Mouse (Mus musculus) intestine, embryonic 16.5 days (tissue): Measurements from ENCODE around the gene Hpse2. TPM values are rescaled to one million over a fixed set of nuclear protein-coding genes. Genes with fewer than 3 reads are reported as not detected.

ENCODE experiments used
- ATAC-seq: fragments of 200-750 bp; cut with Nextera tagmentation; 2 replicates; pipeline ENCODE4 v1.8.0; 2017; ENCODE audit warnings: moderate TSS enrichment, moderate library complexity
- H3K27ac ChIP-seq: fragments of 300-500 bp; sonication (generic); 2 replicates; pipeline ENCODE4 v1.5.1; 2014; ENCODE audit warnings: mild to moderate bottlenecking, low read length
- H3K27me3 ChIP-seq: fragments of 300-500 bp; sonication (generic); replicated peaks from 2 replicates; pipeline ENCODE4 v1.6.1; 2014; ENCODE audit warnings: low read length, control low read depth, mixed read lengths; ENCODE audit not compliant: control insufficient read depth, insufficient read depth
- H3K36me3 ChIP-seq: fragments of 300-500 bp; sonication (generic); 2 replicates; pipeline ENCODE4 v1.6.1; 2014; ENCODE audit warnings: low read length, control low read depth; ENCODE audit not compliant: control insufficient read depth, insufficient read depth
- H3K4me1 ChIP-seq: fragments of 300-500 bp; sonication (generic); 2 replicates; pipeline ENCODE4 v1.6.1; 2014; ENCODE audit warnings: low read length, control low read depth, mixed read lengths; ENCODE audit not compliant: control insufficient read depth, insufficient read depth
- H3K4me2 ChIP-seq: fragments of 300-500 bp; sonication (generic); 2 replicates; pipeline ENCODE4 v1.6.1; 2014; ENCODE audit warnings: low read depth, low read length, control low read depth
- H3K4me3 ChIP-seq: fragments of 300-500 bp; sonication (generic); 2 replicates; pipeline ENCODE4 v1.5.1; 2014; ENCODE audit warnings: mild to moderate bottlenecking, low read length
- H3K9ac ChIP-seq: fragments of 300-500 bp; sonication (generic); 2 replicates; pipeline ENCODE4 v1.6.1; 2014; ENCODE audit warnings: low read depth, low read length
- H3K9me3 ChIP-seq: fragments of 300-500 bp; sonication (generic); 2 replicates; pipeline ENCODE4 v1.6.1; 2016; ENCODE audit warnings: low read length, control low read depth; ENCODE audit not compliant: control insufficient read depth
- WGBS: fragments of 180-500 bp; shearing (Covaris S2); extraction: QIAGEN DNeasy Blood & Tissue Kit; methylation state at CpG from one replicate; pipeline ENCODE4 v1.1.7; 2014; 5-methylcytosine and 5-hydroxymethylcytosine counted together
- polyA plus RNA-seq: library from polyadenylated mRNA; unstranded; fragments of >200 nt; fragmentation: Nextera tagmentation; extraction: Ambion mirVana; gene quantifications from 2 replicates; pipeline ENCODE4 v1.2.1, GENCODE M21; 2015

Gene Hpse2
- polyA plus RNA-seq, 1 experiment from 2014 or later, result 14.1 TPM

DNA sequence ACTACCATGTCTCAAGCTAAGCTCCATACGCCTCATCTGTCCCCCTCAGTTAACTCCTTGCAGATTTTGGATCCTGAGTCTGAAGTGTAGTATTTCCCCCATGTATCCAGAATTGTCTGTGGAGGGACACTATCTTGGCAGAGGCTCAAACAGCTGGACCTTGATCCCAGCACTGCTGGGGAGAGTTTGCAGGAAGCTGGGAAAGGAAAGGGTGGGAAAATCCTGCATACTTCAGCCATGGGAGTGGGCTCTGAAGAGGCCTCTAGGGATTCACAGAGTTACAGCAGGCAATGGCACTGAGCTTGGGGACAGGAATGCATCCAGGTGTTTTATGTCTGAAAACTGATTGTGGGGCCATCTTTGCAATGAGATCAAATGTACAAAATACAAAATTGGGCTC is 450.6 kb downstream of the Hpse2 start:
- ATAC-seq, result peak; percentile 77
- 70% methylated on average over 1 of the region's 1 CpGs for WGBS

GRCm38 (mm10) chr19:42936661-42937193 is 451.4 kb downstream of the Hpse2 start:
- Histone ChIP-seq H3K9ac (no peak overlapping the region; the same call in 1 of the 2 replicates), H3K4me2 (no peak overlapping the region), H3K4me3 (no peak overlapping the region), H3K4me1 (peaks cover 12% of the 10 kb centered on the region), H3K27me3 (no peaks in the 10 kb centered on the region), H3K36me3 (no peaks in the 10 kb centered on the region), H3K27ac (peak overlapping the region; percentile 77), H3K9me3 (no peaks in the 10 kb centered on the region)
- 13% methylated on average over 9 of the region's 9 CpGs for WGBS
- ATAC-seq, result no peak

More for the DNA sequence above, 450.6 kb downstream of the Hpse2 start:
- H3K27ac ChIP-seq, result peak overlapping the region; percentile 63
- no peak overlapping the region for H3K4me3 ChIP-seq
- no peak overlapping the region for H3K4me2 ChIP-seq
- no peak overlapping the region for H3K9ac ChIP-seq
- peaks cover 12% of the 10 kb centered on the region for H3K4me1 ChIP-seq
- H3K36me3 ChIP-seq, result no peaks in the 10 kb centered on the region; the same call in 1 of the 2 replicates
- no peaks in the 10 kb centered on the region; the same call in 1 of the 2 replicates for H3K9me3 ChIP-seq
- H3K27me3 ChIP-seq, result no peaks in the 10 kb centered on the region

GRCm38 (mm10) chr19:42929702-42930101 is 458.5 kb downstream of the Hpse2 start:
- no peak for ATAC-seq
- Histone ChIP-seq H3K9me3 (no peaks in the 10 kb centered on the region), H3K9ac (no peak overlapping the region), H3K4me1 (no peaks in the 10 kb centered on the region), H3K36me3 (no peaks in the 10 kb centered on the region), H3K4me3 (no peak overlapping the region), H3K27ac (no peak overlapping the region), H3K27me3 (no peaks in the 10 kb centered on the region), H3K4me2 (no peak overlapping the region)
- WGBS, result 43% methylated on average over 3 of the region's 3 CpGs

- Histone ChIP-seq H3K4me1 (no peaks in the 10 kb centered on the region), H3K36me3 (no peaks in the 10 kb centered on the region), H3K4me2 (no peak overlapping the region), H3K9me3 (no peaks in the 10 kb centered on the region), H3K9ac (no peak overlapping the region), H3K27me3 (no peaks in the 10 kb centered on the region), H3K27ac (no peak overlapping the region), H3K4me3 (no peak overlapping the region)
- ATAC-seq, result no peak
- WGBS, result 77% methylated on average over 2 of the region's 2 CpGs
Measured at GRCm38 (mm10) chr19:42928271-42928670, 459.9 kb downstream of the Hpse2 start.

DNA sequence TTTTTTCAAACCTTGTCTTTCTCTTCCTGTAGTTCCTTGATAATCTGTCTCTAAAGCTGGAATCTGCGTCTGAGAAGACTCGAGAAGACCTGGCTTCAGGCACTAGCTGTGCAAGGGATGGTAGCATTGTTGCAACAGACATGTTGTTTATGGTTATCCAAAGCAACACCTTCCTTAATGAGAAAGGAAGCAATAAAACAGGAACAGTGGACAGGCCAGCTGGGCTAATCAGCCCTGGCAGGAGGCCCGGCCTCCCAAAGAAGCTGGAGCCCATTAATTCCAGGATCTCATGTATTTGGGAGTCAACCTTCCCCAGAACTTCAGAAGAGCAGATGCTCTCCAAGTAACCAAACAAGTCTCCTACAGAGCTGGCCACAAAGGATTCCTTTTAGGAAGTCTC is 465.5 kb downstream of the Hpse2 start:
- H3K27me3 ChIP-seq, result no peaks in the 10 kb centered on the region

GRCm38 (mm10) chr19:42913703-42914102 is 474.5 kb downstream of the Hpse2 start:
- no peak overlapping the region for H3K9ac ChIP-seq
- H3K4me2 ChIP-seq, result no peak overlapping the region
- H3K4me3 ChIP-seq, result no peak overlapping the region
- no peak overlapping the region for H3K27ac ChIP-seq
- ATAC-seq, result no peak
- H3K36me3 ChIP-seq, result no peaks in the 10 kb centered on the region
- H3K9me3 ChIP-seq, result no peaks in the 10 kb centered on the region
- 73% methylated on average over 5 of the region's 5 CpGs for WGBS
- no peaks in the 10 kb centered on the region for H3K27me3 ChIP-seq
- H3K4me1 ChIP-seq, result no peaks in the 10 kb centered on the region

More for the DNA sequence above, 465.5 kb downstream of the Hpse2 start:
- H3K4me1 ChIP-seq, result no peaks in the 10 kb centered on the region
- WGBS, result 53% methylated on average over 3 of the region's 3 CpGs
- no peak overlapping the region for H3K4me3 ChIP-seq
- ATAC-seq, result no peak
- H3K27ac ChIP-seq, result peak overlapping the region; percentile 38; the same call in 1 of the 2 replicates
- no peak overlapping the region for H3K9ac ChIP-seq
- no peaks in the 10 kb centered on the region for H3K36me3 ChIP-seq
- H3K9me3 ChIP-seq, result no peaks in the 10 kb centered on the region
- no peak overlapping the region for H3K4me2 ChIP-seq

GRCm38 (mm10) chr19:42909719-42910118 is 478.4 kb downstream of the Hpse2 start:
- no peak for ATAC-seq
- 0 out of 2 replicates have a peak, but pooled peaks cover 1% of the 10 kb centered on the region for H3K4me1 ChIP-seq
- no peaks in the 10 kb centered on the region for H3K36me3 ChIP-seq
- no peak overlapping the region for H3K4me2 ChIP-seq
- H3K9me3 ChIP-seq, result no peaks in the 10 kb centered on the region
- no peak overlapping the region for H3K9ac ChIP-seq
- H3K27me3 ChIP-seq, result no peaks in the 10 kb centered on the region
- H3K4me3 ChIP-seq, result no peak overlapping the region
- H3K27ac ChIP-seq, result no peak overlapping the region
- WGBS, result 79% methylated on average over 4 of the region's 4 CpGs

DNA sequence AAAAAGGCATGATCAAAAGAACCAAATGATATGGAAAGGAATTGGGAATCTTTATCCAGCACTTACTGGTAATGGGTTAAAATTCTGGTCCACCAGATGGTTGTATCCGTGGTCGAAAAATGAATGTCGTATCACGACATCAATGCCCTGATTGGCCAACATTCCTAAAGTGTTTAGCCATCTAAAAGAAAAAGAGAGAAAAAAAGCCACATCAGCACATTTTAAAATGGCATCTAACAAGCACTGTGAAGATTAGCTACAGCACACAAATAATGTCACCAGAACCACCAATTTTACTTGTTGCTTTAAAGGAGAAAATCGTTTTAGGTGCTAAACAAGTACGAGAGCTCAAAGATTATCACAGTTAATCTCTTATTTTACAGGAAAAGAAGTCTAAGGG is 479.6 kb downstream of the Hpse2 start:
- Histone ChIP-seq H3K27me3 (no peaks in the 10 kb centered on the region), H3K9me3 (no peaks in the 10 kb centered on the region), H3K36me3 (no peaks in the 10 kb centered on the region), H3K9ac (no peak overlapping the region), H3K4me2 (no peak overlapping the region), H3K4me1 (peaks cover 4% of the 10 kb centered on the region; the same call in 1 of the 2 replicates), H3K4me3 (no peak overlapping the region), H3K27ac (no peak overlapping the region)
- WGBS, result 84% methylated on average over 6 of the region's 6 CpGs
- no peak for ATAC-seq

- WGBS, result 77% methylated on average over 5 of the region's 5 CpGs
- Histone ChIP-seq H3K9me3 (no peaks in the 10 kb centered on the region), H3K9ac (no peak overlapping the region)
Measured at GRCm38 (mm10) chr19:42906328-42906727, 481.8 kb downstream of the Hpse2 start.

GRCm38 (mm10) chr19:42904726-42905125 is 483.4 kb downstream of the Hpse2 start:
- Histone ChIP-seq H3K4me3 (no peak overlapping the region), H3K27me3 (no peaks in the 10 kb centered on the region), H3K27ac (peak overlapping the region; percentile 53; the same call in 1 of the 2 replicates), H3K9ac (no peak overlapping the region), H3K4me1 (peaks cover 4% of the 10 kb centered on the region; the same call in 1 of the 2 replicates), H3K9me3 (no peaks in the 10 kb centered on the region), H3K4me2 (no peak overlapping the region), H3K36me3 (no peaks in the 10 kb centered on the region)
- WGBS, result 30% methylated on average over 7 of the region's 7 CpGs
- peak; percentile 58; the same call in 1 of the 2 replicates for ATAC-seq

More at GRCm38 (mm10) chr19:42906328-42906727, 481.8 kb downstream of the Hpse2 start:
- no peaks in the 10 kb centered on the region for H3K36me3 ChIP-seq
- H3K27ac ChIP-seq, result no peak overlapping the region
- H3K27me3 ChIP-seq, result no peaks in the 10 kb centered on the region
- peaks cover 4% of the 10 kb centered on the region; the same call in 1 of the 2 replicates for H3K4me1 ChIP-seq
- ATAC-seq, result no peak
- H3K4me2 ChIP-seq, result no peak overlapping the region
- no peak overlapping the region for H3K4me3 ChIP-seq
